Mouse (Mus musculus) C2C12 (cell line): ENCODE data around the gene Erbb2.

Source experiments
- CEBPB ChIP-seq: IDR thresholded peaks from one replicate; pipeline ENCODE4 v1.6.1; 2011; ENCODE audit warnings: low read depth, mild to moderate bottlenecking, control low read depth, moderate library complexity
- CTCF ChIP-seq: IDR thresholded peaks from one replicate; pipeline ENCODE4 v1.5.1; 2011; ENCODE audit not compliant: control insufficient read depth, insufficient read depth, insufficient read length
- MAX ChIP-seq: IDR thresholded peaks from one replicate; pipeline ENCODE4 v1.6.1; 2011; ENCODE audit warnings: mild to moderate bottlenecking, control low read depth
- MYOD1 ChIP-seq: IDR thresholded peaks from one replicate; pipeline ENCODE4 v1.6.1; 2011; ENCODE audit warnings: low read depth; ENCODE audit not compliant: control insufficient read depth, insufficient read length
- MYOG ChIP-seq: IDR thresholded peaks from one replicate; pipeline ENCODE4 v1.6.1; 2011; ENCODE audit not compliant: control insufficient read depth, insufficient read length; ENCODE audit errors: extremely low read depth
- USF1 ChIP-seq: IDR thresholded peaks from one replicate; pipeline ENCODE4 v1.6.1; 2011; ENCODE audit warnings: low read depth, mild to moderate bottlenecking, control low read depth, moderate library complexity

DNA sequence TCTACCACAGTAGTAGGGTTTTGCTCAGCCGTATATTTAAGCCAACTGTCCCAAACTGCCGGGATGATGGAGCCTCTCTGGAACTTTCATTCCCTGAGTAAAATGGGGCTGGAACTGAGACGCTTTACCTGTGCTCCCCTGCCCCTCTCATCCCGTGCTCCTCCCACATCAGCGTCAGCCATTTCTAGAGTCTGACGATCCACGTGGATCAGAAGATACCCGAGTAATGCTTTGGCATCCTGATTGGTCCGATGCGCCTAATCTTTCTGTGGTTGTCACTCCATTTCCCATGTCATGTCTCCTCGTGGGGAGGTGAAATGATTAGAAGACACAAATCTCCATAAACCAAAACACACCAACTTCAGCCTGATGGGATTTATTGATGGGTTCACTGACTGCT lies 62.7 kb downstream of the Erbb2 start:
- TF ChIP-seq CTCF (no peak), USF1 (no peak), MYOD1 (no peak), MYOG (no peak), MAX (no peak), CEBPB (no peak)
